Mouse (Mus musculus): ENCODE data around the gene Kdm1a. TPM values are rescaled to one million over a fixed set of nuclear protein-coding genes. Genes with fewer than 3 reads are reported as not detected.
A peak's percentile ranks its signal among the peaks of the same experiment; 100 is the strongest.

Gene Kdm1a
- polyA plus RNA-seq, 1 experiment from 2014 or later, result 21.4 TPM

DNA sequence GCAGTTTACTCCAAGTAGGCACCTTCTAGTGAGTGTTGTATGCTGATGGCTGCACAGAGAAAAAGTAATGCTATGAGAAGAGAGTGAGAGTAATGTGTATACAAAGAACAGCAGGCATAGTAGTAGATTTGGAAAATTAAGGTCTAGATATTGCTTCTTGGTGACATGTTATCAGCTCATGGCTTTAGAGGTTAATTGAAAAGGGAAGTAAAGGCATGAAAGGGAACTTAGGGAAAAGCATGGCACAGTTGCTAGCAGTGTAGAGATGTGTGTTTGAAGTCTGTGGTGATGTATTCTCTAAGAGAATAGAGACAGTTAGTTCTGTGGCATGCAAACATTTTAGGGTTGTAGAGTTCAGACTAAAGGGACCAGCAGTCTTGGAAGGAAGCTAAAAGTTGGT lies 82.7 kb downstream of the Kdm1a start:
- no peak overlapping the region for H3K27ac ChIP-seq
- H3K9ac ChIP-seq, result no peak overlapping the region
- H3K4me1 ChIP-seq (replicated peaks), result peaks cover 11% of the 10 kb centered on the region
- no peaks in the 10 kb centered on the region for H3K27me3 ChIP-seq
- ATAC-seq (replicated peaks; ENCODE audit: insufficient number of reproducible peaks, insufficient read depth, low FRiP score, low read depth), result no peak
- no peak overlapping the region for H3K4me2 ChIP-seq
- H3K9me3 ChIP-seq (replicated peaks), result no peaks in the 10 kb centered on the region
- H3K4me3 ChIP-seq, result no peak overlapping the region
- no peaks in the 10 kb centered on the region for H3K36me3 ChIP-seq

DNA sequence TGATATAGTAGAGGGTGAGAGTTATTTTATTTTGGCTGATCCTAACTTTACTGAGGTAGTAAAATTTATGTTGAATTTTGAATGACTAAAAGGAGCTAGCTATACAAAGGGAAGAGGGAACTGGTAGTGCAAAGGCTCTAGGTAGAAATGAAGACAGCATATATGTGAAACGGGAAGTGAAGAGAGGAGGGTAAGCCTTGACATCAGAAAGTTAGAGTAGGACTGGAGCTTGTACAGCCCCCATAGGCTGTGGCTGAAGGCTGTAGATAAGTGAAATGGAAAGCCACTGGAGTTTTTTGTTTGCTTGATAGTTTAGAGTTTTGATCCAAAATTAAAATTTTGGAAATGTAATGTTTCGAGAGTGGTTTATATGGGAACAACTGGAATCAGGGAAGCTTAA lies 83.9 kb downstream of the Kdm1a start:
- Histone ChIP-seq H3K36me3 (no peaks in the 10 kb centered on the region), H3K27me3 (no peaks in the 10 kb centered on the region), H3K4me3 (no peak overlapping the region), H3K9me3 (replicated peaks) (no peaks in the 10 kb centered on the region), H3K4me1 (replicated peaks) (peaks cover 11% of the 10 kb centered on the region), H3K27ac (no peak overlapping the region), H3K9ac (no peak overlapping the region), H3K4me2 (no peak overlapping the region)
- WGBS, result 86% methylated on average over 2 of the region's 2 CpGs
- ATAC-seq (replicated peaks; ENCODE audit: insufficient number of reproducible peaks, insufficient read depth, low FRiP score, low read depth), result no peak

DNA sequence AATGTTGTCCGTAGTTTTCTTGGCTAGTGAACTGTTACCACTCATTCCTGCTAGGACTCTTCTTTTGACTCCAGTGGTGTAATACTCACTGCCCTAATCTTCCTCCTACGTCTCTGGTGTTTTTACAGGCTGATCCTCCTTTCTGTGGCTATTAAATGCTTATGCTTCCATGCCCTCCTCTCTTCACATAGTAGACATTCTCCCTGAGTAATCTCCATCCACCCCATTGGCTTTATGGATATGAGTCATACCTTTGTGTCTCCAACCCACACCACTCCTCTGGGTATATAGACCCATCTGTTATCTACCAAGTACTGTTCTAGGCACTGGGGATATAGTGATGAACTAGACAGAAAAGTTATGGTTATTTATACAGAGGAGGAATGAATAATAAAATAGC lies 84.4 kb downstream of the Kdm1a start:
- H3K36me3 ChIP-seq, result no peaks in the 10 kb centered on the region
- no peak for ATAC-seq (replicated peaks; ENCODE audit: insufficient number of reproducible peaks, insufficient read depth, low FRiP score, low read depth)
- WGBS, result 76% methylated on average over 2 of the region's 2 CpGs

DNA sequence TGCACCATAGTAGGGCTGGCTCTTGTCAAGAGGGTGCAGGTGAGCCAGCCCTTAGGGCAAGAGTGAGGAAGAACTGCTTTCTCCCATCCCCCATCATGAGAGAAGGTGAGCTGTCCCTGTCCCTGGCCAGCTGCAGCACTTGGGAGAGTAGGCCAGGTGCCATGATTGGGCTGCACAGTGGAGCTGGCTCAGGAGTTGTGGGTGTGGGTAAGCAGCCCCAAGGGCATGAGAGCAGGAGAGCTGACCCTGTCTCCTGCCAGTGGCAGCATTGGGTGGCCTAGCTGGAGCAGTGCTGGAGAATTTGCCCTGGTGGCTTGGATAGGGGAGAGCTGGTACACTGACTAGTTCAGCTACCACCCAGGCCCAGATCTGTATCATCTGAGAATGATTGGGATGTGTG lies 89.6 kb downstream of the Kdm1a start:
- Histone ChIP-seq H3K4me1 (replicated peaks) (peaks cover 36% of the 10 kb centered on the region), H3K9me3 (replicated peaks) (no peaks in the 10 kb centered on the region), H3K36me3 (no peaks in the 10 kb centered on the region), H3K27ac (no peak overlapping the region), H3K9ac (no peak overlapping the region), H3K27me3 (no peaks in the 10 kb centered on the region), H3K4me3 (no peak overlapping the region), H3K4me2 (no peak overlapping the region)
- no peak; the same call in 1 of the 2 replicates for ATAC-seq (replicated peaks; ENCODE audit: insufficient number of reproducible peaks, insufficient read depth, low FRiP score, low read depth)

More for the DNA sequence above, 84.4 kb downstream of the Kdm1a start:
- H3K4me1 ChIP-seq (replicated peaks), result peaks cover 13% of the 10 kb centered on the region
- no peak overlapping the region for H3K4me3 ChIP-seq
- no peaks in the 10 kb centered on the region for H3K9me3 ChIP-seq (replicated peaks)
- no peak overlapping the region for H3K4me2 ChIP-seq
- H3K27me3 ChIP-seq, result no peaks in the 10 kb centered on the region
- no peak overlapping the region for H3K9ac ChIP-seq
- H3K27ac ChIP-seq, result no peak overlapping the region

DNA sequence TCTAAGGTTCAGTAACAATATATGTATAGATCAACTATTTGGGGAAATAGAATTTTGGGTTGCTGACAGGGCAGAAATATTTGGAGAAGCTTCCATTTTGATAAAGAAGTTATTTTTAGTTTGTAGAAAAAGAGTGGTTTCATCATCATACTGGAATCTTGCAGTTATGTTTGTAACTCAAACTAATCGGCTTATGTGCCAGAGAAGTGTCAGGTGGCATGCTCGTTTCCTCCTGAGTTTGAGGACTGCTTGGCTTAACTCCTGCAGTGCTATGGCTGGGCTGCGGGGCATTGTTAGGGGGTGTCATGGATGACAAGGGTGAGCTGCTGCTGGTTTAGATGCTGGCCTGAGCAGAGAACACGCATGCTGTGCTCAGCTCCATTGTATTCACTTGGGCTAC lies 90.8 kb downstream of the Kdm1a start:
- Histone ChIP-seq H3K27me3 (no peaks in the 10 kb centered on the region), H3K36me3 (no peaks in the 10 kb centered on the region), H3K27ac (peak overlapping the region; percentile 53), H3K9me3 (replicated peaks) (no peaks in the 10 kb centered on the region), H3K9ac (no peak overlapping the region), H3K4me3 (no peak overlapping the region), H3K4me1 (replicated peaks) (peaks cover 36% of the 10 kb centered on the region), H3K4me2 (no peak overlapping the region)
- 25% methylated on average over 4 of the region's 4 CpGs for WGBS
- ATAC-seq (replicated peaks; ENCODE audit: insufficient number of reproducible peaks, insufficient read depth, low FRiP score, low read depth), result no peak

DNA sequence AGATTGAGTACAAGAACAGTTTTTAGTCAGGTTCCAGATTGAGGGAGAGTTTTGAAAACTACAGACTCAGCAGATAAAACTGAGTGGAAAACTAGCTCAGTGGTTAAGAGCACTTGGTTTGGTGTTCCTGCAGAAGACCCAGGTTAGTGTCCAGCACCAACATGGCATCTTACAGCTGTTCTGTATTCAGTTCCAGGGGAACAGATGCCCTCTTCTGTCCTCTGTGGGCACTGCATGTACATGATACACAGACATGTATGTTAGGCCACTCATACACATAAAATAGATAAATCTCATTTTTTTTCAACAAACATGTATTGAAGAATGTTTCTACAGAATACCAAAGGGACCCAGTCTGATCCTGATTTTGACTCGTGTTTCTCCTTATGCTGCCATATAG lies 92.7 kb downstream of the Kdm1a start:
- no peak for ATAC-seq (replicated peaks; ENCODE audit: insufficient number of reproducible peaks, insufficient read depth, low FRiP score, low read depth)
- no peaks in the 10 kb centered on the region for H3K36me3 ChIP-seq

DNA sequence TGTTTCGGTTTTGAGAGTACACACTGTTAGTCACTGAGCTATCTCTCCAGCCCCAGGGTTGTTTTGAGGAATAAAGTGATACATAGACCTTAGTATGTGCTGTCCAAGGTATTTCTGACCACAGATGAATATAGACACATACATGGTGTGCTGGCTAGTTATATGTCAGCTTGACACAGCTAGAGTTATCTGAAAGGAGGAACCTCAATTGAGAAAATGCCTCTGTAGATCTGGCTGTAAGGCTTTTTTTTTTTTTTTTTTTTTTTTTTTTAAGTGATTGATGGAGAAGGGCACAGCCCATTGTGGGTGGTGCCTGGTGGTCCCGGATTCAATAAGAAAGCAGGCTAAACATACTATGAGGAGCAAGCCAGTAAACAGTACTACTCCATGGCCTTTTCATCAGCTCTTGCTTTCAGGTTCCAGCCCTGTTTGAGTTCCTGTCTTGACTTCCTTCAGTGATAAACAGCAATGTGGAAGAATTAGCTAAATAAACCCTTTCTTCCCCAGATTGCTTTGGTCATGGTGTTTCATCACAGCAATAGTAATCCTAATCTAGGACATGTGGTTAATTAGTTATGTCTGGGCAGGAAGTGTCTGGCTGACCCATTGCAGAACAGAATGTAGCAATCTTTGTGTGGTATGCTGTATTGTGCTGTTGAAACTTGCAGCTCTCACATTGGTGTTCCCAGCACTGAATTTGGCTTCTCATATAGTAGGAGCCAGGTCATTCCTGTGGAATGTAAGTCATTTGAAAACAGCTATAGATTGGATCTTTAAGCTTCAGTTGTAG lies 96.9 kb downstream of the Kdm1a start:
- Histone ChIP-seq H3K9me3 (replicated peaks) (no peaks in the 10 kb centered on the region), H3K4me2 (no peak overlapping the region), H3K36me3 (no peaks in the 10 kb centered on the region), H3K4me3 (no peak overlapping the region), H3K4me1 (replicated peaks) (peaks cover 14% of the 10 kb centered on the region; the same call in 1 of the 2 replicates), H3K27ac (peak overlapping the region; percentile 27; the same call in 1 of the 2 replicates), H3K9ac (no peak overlapping the region), H3K27me3 (no peaks in the 10 kb centered on the region)
- 35% methylated on average over 2 of the region's 2 CpGs for WGBS
- ATAC-seq (replicated peaks; ENCODE audit: insufficient number of reproducible peaks, insufficient read depth, low FRiP score, low read depth), result no peak; the same call in 1 of the 2 replicates

More for the DNA sequence above, 92.7 kb downstream of the Kdm1a start:
- Histone ChIP-seq H3K4me2 (no peak overlapping the region), H3K27ac (no peak overlapping the region), H3K9me3 (replicated peaks) (no peaks in the 10 kb centered on the region), H3K9ac (no peak overlapping the region), H3K4me3 (no peak overlapping the region), H3K4me1 (replicated peaks) (peaks cover 36% of the 10 kb centered on the region), H3K27me3 (no peaks in the 10 kb centered on the region)
- WGBS, result 70% methylated on average over 1 of the region's 1 CpGs

Small RNA genes lying within 50 kb of the gene (microRNA-seq; reads per million reads assigned to microRNA genes)
- not detected for gene Gm22180

Other genes with a start within 250 kb of the Kdm1a start
- gene Htr1d, start 179.2 kb downstream of the Kdm1a start, polyA plus RNA-seq (2015; fragmentation: Nextera tagmentation; extraction: Ambion mirVana), result 0.18 and 0.37 TPM in 2 replicates
- 0.25 and 0.38 TPM in 2 replicates for gene 6030445D17Rik, start 140.5 kb downstream of the Kdm1a start, polyA plus RNA-seq (2015; fragmentation: Nextera tagmentation; extraction: Ambion mirVana)
- gene Luzp1, start 133.0 kb downstream of the Kdm1a start, polyA plus RNA-seq (2015; fragmentation: Nextera tagmentation; extraction: Ambion mirVana), result 99.5 and 104 TPM in 2 replicates
- gene Tex46, start 7.7 kb upstream of the Kdm1a start, polyA plus RNA-seq (2015; fragmentation: Nextera tagmentation; extraction: Ambion mirVana), result not detected in 2 replicates
- not detected in 2 replicates for gene Lactbl1, start 19.9 kb upstream of the Kdm1a start, polyA plus RNA-seq (2015; fragmentation: Nextera tagmentation; extraction: Ambion mirVana)
- 1.3 and 3.3 TPM in 2 replicates for gene Ephb2, start 233.3 kb upstream of the Kdm1a start, polyA plus RNA-seq (2015; fragmentation: Nextera tagmentation; extraction: Ambion mirVana)

Measured in heart, embryonic 15.5 days (tissue).